Mouse (Mus musculus) urinary bladder, adult 2 months (tissue): ENCODE measurements around the gene Phpt1. TPM values are rescaled to one million over a fixed set of nuclear protein-coding genes. Genes with fewer than 3 reads are reported as not detected.
A peak's percentile ranks its signal among the peaks of the same experiment; 100 is the strongest.
"Not testable (repeated sequence)": the region's sequence is repeated elsewhere in the genome, so short reads cannot be mapped to it uniquely, and the experiment has no call there.

ENCODE experiments used
- DNase-seq: peaks from one replicate; pipeline ENCODE4 v3.0.0; 2022; ENCODE audit warnings: low spot score
- polyA plus RNA-seq: library from polyadenylated mRNA; depleted of rRNA; stranded (reverse); fragments of >200 nt; gene quantifications from 2 replicates; pipeline ENCODE4 v1.2.3, GENCODE M21; 2012

The Phpt1 gene
- polyA plus RNA-seq, 1 experiment, result 75.6 TPM

DNA sequence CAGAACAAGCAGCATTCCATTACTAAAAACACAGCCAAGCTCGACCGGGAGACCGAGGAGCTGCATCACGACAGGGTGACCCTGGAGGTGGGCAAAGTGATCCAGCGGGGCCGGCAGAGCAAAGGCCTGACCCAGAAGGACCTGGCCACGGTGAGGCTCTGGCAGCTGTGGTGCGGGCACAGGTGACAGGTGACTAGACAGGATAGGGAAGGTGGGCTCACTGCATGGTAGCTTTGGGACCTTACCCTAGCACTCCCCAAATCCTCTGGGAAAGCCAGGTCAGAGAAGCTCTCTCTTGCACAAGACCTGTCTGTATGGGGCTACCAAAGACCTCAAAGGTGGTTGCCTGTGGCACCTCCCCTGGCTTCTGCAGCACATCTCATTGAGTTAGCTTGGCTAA lies 14.5 kb downstream of the Phpt1 start:
- no peak for DNase-seq

DNA sequence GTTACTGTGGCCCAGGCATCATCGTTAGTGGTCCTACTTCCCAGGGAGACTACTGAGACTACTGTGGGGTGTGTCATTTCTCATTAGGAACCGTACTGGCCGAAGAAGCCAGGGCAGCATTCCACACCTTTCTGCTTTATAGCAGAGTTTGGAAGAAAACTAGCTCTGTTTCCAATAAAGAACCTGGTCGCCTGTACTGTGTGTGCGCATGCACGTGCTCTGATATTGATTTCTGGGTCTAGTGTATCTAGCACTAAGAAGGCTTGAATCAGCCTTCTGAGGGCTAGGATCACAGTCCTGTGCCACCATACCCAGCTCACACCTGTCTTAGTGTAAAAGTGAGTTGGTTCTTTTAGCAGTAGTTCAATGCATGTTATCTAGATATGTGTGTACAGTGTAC lies 16.2 kb downstream of the Phpt1 start:
- DNase-seq, result no peak

DNA sequence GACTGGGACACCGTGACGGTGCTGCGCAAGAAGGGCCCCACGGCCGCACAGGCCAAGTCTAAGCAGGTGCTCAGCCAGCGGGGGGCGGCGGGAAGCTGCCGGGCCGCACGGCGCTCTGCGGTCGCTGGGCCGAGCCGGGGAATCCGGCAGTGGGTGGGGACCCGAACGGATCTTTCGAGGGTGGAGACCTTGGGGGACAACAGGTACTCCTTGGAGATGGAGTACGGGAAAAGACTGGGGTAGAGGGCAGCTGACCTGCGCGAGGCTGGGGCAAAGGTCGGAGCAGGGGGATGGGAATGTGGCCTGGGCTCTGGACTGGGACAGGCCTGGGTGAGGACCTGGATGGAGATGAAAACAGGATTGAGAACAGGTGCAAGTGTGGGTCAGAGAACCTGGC lies 17.1 kb downstream of the Phpt1 start:
- DNase-seq, result no peak

DNA sequence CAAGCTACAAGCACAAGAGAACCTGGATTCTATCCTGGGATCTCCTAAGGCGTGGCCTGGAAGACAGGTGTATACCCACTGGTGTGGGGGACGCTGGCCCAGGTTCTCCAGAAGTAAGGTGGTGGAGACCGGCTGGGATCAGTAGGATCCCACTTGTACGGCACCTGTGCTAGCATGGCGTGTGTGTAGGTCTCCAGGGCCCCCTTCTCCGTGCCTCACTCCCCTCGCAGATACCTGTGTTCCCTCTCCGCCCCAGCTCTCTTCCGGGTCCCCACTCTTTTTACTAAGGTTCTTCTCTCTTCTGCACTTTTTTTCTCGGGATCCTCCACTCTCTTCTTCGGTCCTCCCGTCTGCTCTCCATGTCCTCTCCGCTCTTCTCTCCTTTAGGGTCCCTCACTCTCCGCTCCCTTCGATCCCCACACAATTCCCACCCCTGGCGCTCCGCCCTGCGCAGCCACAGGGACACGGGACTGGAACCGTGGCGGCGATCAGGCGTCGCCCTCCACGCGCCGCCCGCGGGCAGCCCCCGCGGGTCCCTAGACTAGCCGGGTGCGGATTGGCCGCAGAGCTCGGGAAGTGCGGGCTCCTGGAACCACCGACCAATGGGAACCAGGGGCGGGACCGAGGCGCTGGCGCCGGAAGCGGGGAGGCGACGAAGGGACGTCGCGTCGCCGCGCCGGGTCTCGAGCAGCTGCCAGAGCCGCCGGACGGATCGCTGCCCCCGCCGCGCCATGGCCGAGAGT lies 17.6 kb downstream of the Phpt1 start, which contains the start of gene Edf1:
TSS of gene Edf1 (plus strand) at position 627 of the 743 bp plus-strand sequence.
- peak; percentile 94 for DNase-seq

DNA sequence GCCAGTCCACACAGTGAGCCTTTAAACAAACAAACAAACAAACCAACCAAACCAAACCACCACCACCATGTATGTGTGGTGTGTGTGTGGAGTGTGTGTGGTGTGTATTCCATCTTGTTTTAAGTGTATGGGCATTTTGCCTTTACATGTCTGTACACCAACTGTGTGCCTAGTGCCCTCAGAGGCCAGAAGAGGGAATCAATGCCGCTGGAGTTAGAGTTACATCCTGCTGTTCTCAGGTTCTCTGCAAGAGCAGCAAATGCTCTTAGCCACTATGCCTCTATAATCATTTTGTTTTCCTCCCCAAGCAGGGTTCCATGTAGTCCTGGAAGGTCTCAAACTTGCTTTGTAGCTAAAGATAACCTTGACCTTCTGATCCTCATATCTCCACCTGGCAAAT lies 18.7 kb downstream of the Phpt1 start:
- DNase-seq, result no peak

DNA sequence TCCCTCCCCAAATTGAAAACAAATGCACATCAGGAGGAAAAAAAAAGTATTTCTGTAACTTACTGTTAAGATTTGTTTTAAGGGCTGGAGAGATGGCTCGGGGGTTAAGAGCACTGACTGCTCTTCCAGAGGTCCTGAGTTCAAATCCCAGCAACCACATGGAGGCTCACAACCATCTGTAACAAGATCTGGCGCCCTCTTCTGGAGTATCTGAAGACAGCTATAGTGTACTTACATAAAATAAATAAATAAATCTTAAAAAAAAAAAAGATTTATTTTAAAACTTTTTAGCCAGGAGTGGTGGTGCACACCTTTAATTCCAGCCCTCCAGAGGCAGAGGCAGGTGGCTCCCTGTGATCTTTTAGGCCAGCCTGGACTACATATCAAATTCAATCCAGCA lies 19.5 kb downstream of the Phpt1 start:
- not testable (repeated sequence) for DNase-seq

DNA sequence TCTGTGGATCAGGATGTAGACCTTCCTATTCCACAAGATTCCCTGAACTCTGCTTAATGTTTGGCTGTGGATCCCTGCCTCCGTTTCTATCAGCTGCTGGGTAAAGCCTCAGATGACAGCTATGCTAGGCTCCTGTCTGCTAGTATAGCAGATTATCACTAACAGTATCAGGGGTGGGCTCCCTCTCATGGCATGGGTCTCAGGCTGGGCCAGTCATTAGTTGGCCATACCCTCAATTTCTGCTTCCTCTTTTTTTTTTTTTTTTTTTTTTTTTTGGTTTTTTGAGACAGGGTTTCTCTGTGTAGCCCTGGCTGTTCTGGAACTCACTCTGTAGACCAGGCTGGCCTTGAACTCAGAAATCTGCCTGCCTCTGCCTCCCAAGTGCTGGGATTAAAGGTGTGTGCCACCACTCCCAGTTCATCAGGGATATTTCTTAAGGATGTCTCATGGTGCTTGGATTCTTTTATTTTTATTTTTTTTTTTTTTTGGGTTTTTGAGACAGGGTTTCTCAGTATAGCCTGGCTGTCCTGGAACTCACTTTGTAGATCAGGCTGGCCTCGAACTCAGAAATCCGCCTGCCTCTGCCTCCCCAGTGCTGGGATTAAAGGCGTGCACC lies 21.7 kb downstream of the Phpt1 start:
- DNase-seq, result not testable (repeated sequence)

DNA sequence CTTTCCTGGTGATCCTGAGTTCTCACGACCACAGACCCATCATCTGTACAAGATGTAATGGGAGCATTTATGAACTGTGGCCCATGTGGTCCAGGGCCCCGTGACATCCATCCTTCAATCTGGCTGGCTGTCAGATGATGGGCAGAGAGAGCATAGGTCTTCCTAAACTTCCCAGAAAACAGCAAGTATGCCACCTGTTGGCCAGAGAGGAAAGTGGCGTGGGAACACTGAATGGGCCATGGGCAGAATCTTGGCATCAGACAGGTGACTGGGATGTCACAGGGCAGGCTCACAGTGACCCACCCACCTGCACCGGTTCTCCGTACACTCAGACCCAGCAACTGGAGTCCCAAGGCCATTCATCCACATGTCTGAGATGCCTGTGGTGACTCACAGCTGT lies 23.8 kb downstream of the Phpt1 start:
- no peak for DNase-seq

DNA sequence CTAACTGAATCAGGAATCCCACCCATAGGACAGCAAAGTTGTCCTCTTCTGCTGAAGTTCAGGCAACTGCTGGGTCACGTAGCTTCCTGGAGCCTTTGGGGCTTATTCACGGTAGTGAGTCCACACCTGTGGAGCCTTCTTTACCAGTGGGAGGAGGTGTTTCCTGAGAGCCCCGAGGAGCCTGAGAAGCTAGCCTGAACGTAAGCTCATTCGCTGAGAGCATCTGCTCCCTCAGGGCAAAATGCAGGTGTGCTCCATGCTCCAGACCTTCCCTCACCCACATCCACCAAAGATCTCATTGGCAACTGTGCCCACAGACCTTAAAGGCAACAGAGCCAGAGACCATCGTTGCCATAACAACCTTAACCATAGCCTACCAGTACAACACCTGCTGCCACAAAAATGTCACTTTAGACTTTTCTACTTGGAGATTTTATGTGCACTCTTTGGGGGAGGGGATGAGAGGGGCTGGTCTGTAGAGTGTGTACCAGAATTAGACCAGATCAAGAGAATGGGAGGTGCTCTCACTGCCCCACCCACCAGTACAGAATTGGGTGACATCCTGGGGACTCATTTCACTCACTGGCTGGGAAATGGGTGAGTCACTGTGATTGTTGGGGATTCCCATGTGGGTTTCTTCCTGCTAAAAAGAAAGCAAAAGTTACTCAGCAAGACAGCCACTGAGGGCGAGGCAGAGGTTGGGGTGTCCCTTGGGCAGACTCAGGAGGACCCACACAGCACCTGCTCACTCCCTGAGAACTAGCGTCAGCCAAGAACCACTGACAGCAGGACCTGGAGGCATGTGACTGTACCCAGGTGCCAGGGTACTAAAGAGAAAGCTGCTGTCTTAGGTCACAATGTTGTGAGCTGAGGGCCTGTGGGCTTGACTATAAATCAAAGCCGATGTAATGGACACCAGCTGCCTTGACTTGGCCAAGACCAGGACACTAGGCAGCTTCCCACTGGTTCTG lies 25.7 kb downstream of the Phpt1 start:
- no peak for DNase-seq

DNA sequence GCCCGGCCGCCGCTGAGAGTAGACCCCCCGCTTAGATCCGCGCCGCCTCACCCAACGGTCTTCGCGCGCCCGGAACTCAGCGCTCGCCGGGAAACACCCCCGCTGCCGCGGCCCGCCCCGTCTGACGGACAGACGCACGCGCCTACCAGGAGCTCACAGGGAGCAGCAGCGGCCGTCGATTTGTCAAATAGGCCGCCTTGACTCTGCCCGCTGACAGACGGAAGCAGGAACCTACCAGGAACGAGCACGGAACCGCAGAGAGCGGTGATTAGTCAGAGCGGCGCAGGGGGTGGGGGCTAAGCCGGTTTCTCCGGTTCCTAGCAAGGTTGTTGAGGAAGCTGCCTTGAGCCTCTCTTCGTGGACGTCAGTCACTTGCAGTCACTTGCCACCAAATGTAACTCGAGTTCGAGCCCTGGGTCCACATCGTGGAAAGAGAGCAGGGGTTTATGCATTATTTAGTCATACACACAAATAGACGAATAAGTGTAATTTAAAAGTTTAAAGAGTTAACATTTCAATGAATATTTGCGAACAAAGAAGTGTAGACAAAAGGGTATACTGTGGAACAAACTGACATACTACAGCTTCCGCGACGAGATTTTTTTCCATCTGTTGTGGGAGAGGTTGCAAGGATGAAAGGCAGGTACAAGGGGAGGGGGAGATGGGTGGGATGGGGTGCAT lies 28.1 kb downstream of the Phpt1 start, which contains the start of gene Traf2:
TSS of gene Traf2 (minus strand) at position 130 of the 681 bp plus-strand sequence.
- peak; percentile 97 for DNase-seq

DNA sequence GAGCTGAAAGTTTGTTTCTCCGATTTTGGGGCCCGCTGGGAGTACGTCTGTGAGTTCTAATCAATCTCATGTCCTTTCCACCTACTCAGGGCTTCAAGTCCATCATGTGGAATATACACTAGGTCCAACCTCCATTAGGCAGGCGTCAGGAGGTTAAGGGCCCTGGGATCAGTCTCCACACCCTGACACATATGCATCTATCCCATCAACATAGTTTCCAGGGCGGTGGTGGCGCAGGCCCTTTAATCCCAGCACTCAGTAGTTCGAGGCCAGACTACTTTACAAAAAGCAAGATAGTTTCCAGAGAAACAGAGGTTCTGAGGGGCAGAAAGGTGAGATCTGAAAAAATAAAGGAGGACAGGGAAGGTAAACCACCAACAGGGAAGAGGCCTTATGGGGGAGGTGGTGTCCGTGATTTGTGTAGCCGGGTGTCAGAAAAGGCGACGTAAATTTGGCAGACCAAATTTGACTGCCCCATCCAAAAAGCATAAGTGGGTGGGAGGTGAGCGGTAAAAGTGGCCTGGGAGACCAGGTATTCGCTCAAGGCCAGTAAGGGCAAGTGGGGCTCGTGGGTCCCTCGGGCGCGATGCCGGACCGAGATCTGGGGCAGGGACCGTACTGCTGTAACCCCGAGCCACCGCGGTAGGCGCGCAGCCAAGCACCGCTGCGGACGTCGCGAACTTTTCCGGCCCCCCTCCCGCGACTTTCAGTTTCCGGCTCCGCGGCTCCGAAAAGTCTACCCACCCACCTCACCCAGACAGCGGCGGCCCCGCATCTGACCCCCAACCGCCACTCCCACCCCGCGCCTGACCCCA lies 28.8 kb downstream of the Phpt1 start:
- DNase-seq, result no peak

DNA sequence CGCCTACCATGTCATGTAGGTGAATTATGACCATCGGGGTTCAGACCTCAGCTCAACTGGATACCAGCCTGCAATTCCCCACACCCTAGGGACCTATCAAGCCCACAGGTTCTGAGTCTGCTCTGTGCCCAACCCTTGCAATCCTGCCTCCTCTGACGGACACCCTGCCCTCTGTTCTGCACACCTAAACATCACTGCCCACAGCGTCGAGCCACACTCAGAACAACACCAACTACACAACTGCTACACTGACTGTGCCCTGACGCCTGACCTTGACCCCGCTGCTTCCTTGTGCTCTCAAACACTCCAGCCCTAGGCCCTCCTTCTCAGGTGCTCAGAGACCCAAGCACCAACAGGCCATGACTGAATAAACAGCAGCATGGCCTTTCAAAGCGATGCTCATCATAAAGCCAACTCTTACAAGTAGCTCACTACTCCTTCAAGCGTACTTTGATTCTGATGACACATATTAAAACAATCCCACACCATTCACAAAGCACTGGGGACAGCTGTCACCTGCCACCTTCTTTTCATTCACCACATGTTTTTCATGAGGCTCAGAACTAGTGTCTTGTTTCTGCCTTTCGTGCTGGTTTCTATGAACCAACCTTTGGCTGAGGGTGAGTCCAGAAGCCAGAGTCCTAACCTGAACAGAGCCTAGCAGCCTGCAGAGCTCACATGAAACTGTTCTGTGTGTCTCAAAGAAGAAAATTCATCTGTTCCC lies 33.2 kb downstream of the Phpt1 start:
- DNase-seq, result no peak

DNA sequence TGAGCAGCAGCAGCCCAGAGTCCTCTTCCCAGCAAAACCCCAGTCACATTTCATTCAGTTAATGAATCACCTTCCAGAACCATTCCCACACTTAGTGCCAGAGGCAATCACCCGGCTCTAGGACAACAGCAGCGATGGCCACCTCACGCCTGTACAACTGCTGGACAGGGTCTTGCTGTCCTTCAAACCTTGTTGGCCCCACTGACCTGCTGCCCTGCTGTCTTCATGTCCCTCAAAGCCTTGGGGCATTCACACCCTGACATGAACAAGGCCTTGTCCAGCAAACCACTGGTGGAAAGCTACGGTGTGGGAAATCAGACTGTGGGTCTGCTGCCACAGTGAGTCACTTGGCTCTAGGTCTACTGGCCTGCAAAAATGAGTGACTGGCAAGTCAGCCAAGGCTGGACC lies 34.5 kb downstream of the Phpt1 start:
- DNase-seq, result no peak

DNA sequence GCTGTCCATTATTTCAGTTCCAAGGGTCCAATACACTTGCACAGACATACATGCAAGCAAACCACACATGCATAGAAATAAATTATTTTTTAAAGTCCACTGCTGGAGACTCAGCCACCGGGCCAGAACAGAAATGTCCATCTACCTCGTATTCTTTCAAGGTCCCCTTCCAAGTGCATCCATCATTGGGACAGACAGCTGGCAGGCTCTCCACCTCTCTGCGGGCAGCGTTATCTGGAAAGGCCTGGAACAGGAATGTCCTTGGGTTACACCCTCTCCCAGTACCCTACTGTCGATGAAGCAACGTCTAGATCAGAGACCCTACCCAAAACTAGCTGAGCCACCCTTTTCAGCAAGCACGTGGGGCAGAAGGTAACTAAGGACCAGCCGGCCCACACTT lies 38.5 kb downstream of the Phpt1 start:
- DNase-seq, result no peak

DNA sequence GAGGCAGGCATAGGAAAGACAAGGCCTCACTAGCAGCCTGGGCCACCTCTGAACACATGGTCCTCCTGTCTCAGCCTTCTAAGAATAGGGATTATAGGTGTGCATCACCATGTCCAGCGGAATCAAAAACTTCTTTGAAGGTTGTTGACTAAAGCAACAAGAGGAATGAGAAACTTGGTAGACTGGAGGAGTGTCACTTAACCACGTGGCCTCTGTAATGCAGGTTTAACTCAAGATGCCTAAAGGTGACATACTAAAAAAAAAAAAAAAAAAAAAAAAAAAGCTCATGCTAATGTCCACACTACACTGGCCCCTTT lies 40.2 kb downstream of the Phpt1 start:
- no peak for DNase-seq

DNA sequence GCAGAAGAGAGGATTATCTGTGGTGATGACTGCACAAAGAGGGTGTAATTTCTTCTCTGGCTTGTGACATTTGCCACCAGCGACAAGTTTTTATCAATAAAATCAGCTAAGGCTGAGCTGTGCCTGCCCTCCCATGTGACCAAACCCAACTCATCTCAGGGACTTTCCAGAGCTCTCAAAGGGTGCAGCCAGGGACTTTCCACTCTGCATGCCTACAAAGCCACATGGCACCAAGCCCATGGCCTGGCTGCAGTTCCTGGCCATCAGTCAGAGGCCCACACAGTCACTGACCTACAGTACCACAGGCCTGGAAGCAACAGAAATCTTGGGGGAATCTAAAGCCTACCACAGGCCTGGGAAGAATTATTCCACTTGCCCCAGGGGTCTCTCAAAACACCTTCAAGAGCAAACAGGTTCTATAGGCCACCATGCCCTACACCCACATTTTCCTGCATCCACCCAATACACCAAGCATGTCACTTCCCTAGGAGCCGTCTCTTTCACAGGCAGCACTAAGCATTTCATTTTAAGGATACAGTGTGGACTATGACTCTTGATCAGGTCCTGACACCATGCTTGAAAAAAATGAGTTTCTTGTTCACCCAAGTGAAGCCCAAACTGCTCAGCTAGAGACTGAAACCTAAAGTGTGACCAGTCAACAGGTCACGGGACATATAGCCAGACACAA lies 40.7 kb downstream of the Phpt1 start:
- DNase-seq, result no peak

DNA sequence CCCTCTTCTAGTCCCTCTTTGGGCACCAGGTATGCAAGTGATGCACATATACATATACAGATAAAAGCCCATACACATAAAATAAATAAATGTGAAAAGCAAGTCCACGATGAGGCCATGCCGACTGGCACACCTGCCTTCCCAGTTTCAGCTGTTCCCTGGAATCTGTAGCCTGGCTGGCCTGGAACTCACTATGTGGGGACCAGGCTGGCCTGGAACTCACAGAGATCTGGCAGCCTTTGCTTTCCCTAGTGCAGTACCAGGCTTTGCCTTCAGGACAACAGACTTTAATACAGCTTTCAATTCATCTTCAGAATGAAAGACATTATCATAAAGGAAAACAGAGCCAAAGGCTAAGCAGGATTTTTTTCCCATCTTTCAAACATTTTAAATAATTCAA lies 41.3 kb downstream of the Phpt1 start:
- DNase-seq, result no peak

DNA sequence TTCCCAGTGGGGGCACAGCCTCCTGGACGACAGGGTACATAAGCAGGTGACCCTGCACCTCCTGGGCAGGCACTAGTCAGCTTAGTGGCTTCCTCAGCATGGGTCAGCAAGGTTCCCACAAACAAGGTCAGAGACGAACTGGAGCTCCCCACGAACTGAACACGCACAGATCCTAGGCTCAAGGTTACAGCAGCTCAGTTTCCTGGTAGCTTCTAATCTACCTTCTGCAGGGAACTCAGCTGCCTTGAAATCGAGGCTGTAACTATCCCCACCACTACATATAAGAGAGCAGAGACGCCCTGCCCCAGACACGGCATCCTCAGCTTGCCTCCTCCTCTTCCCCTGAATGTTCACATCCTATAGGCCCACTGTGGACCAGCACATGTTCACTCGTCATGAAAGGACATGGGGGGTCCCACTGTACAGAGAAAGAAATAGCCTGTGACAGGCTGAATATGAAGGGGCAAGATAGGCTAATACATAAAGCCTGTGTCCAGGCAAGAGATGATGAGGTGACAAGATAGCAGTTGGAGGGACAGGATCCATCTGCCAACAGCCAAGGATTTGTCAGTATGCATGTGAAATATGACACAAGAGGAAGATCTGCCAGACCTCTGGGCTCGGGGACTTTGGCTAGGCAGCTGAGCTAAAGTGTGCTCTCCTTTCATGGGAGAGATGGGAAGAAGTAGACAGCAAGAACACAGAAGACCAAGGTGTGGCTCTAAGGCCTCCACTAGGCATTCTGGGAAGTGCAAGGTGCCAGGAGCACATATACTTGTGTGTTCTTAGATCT lies 48.3 kb downstream of the Phpt1 start:
- no peak for DNase-seq
